ENCODE assay signal across 8 mouse cellular contexts in genomic region chrX:12132541-12133177, GRCm38 (mm10). TPM values are rescaled to one million over a fixed set of nuclear protein-coding genes. Genes with fewer than 3 reads are reported as not detected.
DNase-seq lines count a peak whose midpoint lies in the region; ATAC-seq and TF ChIP-seq lines count a peak whose summit lies in the region.

No protein-coding gene starts in this region.

- 20% methylated on average over 8 of the region's 8 CpGs for WGBS in kidney, embryonic 14.5 days
- 38% methylated on average over 8 of the region's 8 CpGs for WGBS in forebrain, embryonic 14.5 days

- H3K36me3 ChIP-seq in kidney, embryonic 14.5 days (ENCODE audit: control insufficient read depth, insufficient read depth, low read length) = no peaks in the 10 kb centered on the region
- H3K36me3 ChIP-seq in ES-E14 (ENCODE audit: control insufficient read depth, insufficient read depth, low read length, poor library complexity, severe bottlenecking) = no peaks in the 10 kb centered on the region
- H3K36me3 ChIP-seq in forebrain, embryonic 14.5 days (ENCODE audit: control insufficient read depth, insufficient read depth, low read length) = no peaks in the 10 kb centered on the region

- H3K9ac ChIP-seq in kidney, embryonic 14.5 days (ENCODE audit: low read depth, low read length) = no peak overlapping the region
- H3K9ac ChIP-seq in ES-E14 (ENCODE audit: insufficient read depth, low read depth, low read length, poor library complexity, severe bottlenecking) = peak overlapping the region; percentile 38; the same call in 1 of the 2 replicates
- H3K9ac ChIP-seq in forebrain, embryonic 14.5 days (ENCODE audit: low read length) = no peak overlapping the region

- H3K4me3 ChIP-seq in kidney, embryonic 14.5 days (ENCODE audit: low read length) = no peak overlapping the region
- peak overlapping the region in 1 of 2 experiments; percentile 24; a peak in 1 of 4 replicates for H3K4me3 ChIP-seq in ES-E14 (ENCODE audit: insufficient read depth in 1 of 2, low read depth in 1 of 2, low read length in 2 of 2, poor library complexity in 1 of 2, severe bottlenecking in 1 of 2)
- H3K4me3 ChIP-seq in forebrain, embryonic 14.5 days (ENCODE audit: low read depth, low read length) = no peak overlapping the region

- H3K4me1 ChIP-seq in kidney, embryonic 14.5 days (ENCODE audit: control insufficient read depth, insufficient read depth, low read length) = peaks cover 15% of the 10 kb centered on the region; the same call in 1 of the 2 replicates
- H3K4me1 ChIP-seq in ES-E14 (ENCODE audit: control insufficient read depth in 2 of 2, insufficient read depth in 2 of 2, low read length in 2 of 2, poor library complexity in 1 of 2) = peaks cover 0 to 9% of the 10 kb centered on the region in 2 experiments; a peak in 2 of 4 replicates
- H3K4me1 ChIP-seq in forebrain, embryonic 14.5 days (ENCODE audit: control insufficient read depth, insufficient read depth, low read length) = peaks cover 3% of the 10 kb centered on the region; the same call in 1 of the 2 replicates

- H3K4me2 ChIP-seq in kidney, embryonic 14.5 days (replicated peaks; ENCODE audit: low read depth, low read length) = no peak overlapping the region
- H3K4me2 ChIP-seq in forebrain, embryonic 14.5 days (ENCODE audit: low read length) = no peak overlapping the region; the same call in 1 of the 2 replicates

- in situ Hi-C loops in ES-E14 (cut with MboI; ENCODE audit: low sequenced_read_pairs in 2 of 2, unreplicated experiment in 2 of 2) = loop anchor here in 1 of 2 experiments (10.0 kb wide), 1 partner anchor 48 kb away; no protein-coding TSS in a partner anchor

- DNase-seq in kidney, postnatal 10 days = no peak
- DNase-seq in ES-E14 (ENCODE audit: low read depth, low spot score) = no peak
- no peak for DNase-seq in forebrain, embryonic 14.5 days (ENCODE audit: low spot score)
- peak; percentile 44 for DNase-seq in lung, postnatal 36 days
- no peak for DNase-seq in left cerebral cortex, adult 9 months (ENCODE audit: low spot score in 2 of 2)
- DNase-seq in left cerebral cortex, postnatal 36 days (ENCODE audit: low spot score in 2 of 2) = no peak
- no peak for DNase-seq in spleen, postnatal 10 days (ENCODE audit: low spot score in 2 of 2)

- H3K27me3 ChIP-seq in kidney, embryonic 14.5 days (ENCODE audit: control insufficient read depth, insufficient read depth, low read length) = peaks cover 53% of the 10 kb centered on the region
- peaks cover 18% of the 10 kb centered on the region for H3K27me3 ChIP-seq in forebrain, embryonic 14.5 days (replicated peaks; ENCODE audit: control insufficient read depth, insufficient read depth, low read length)

- H3K27ac ChIP-seq in kidney, embryonic 14.5 days (ENCODE audit: low read depth, low read length) = peak overlapping the region; percentile 71; the same call in 1 of the 2 replicates
- no peak overlapping the region for H3K27ac ChIP-seq in ES-E14 (ENCODE audit: insufficient read depth, low read depth, low read length, poor library complexity, severe bottlenecking)
- H3K27ac ChIP-seq in forebrain, embryonic 14.5 days (ENCODE audit: low read depth, low read length) = peak overlapping the region; percentile 21; the same call in 1 of the 2 replicates

- intact Hi-C loops in left cerebral cortex, postnatal 36 days (cut with DNase I) = no loop called here

- ATAC-seq in kidney, embryonic 14.5 days (ENCODE audit: low FRiP score, low TSS enrichment) = no peak
- ATAC-seq in forebrain, embryonic 14.5 days = no peak

- H3K9me3 ChIP-seq in kidney, embryonic 14.5 days (ENCODE audit: control insufficient read depth, low read length) = no peaks in the 10 kb centered on the region
- no peaks in the 10 kb centered on the region for H3K9me3 ChIP-seq in ES-E14 (ENCODE audit: control insufficient read depth, insufficient read depth, low read depth, low read length)
- no peaks in the 10 kb centered on the region for H3K9me3 ChIP-seq in forebrain, embryonic 14.5 days (replicated peaks; ENCODE audit: control insufficient read depth, low read length)

TF ChIP-seq in ES-E14, 5 proteins besides CTCF, POLR2A, EP300 and RAD21:
- TF ChIP-seq CHD2 (IDR thresholded peaks at IDR 0.05; ENCODE audit: low read depth, low read length) = no peak
- TF ChIP-seq ZNF384 (IDR thresholded peaks at IDR 0.05; ENCODE audit: low read depth, low read length) = no peak
- TF ChIP-seq ZC3H11A (IDR thresholded peaks at IDR 0.05; ENCODE audit: borderline replicate concordance, low read depth, low read length) = no peak
- TF ChIP-seq HCFC1 (IDR thresholded peaks at IDR 0.05; ENCODE audit: borderline replicate concordance, insufficient read depth, low read length) = no peak
- no peak for TF ChIP-seq MAFK (IDR thresholded peaks at IDR 0.05; ENCODE audit: insufficient read depth, low read depth, low read length)

RNA-seq across cellular contexts. Expression of gene Bcor, which starts 27.5 kb away (rescaled TPM):
- 16.3 and 24.1 TPM in 2 replicates for polyA plus RNA-seq in kidney, embryonic 14.5 days (2014; fragmentation: Nextera tagmentation; extraction: Ambion mirVana)
- total RNA-seq in ES-E14 (2012; rRNA removed) = 32.9 and 33.5 TPM in 2 replicates
- 17.5 and 18.8 TPM in 2 replicates for polyA plus RNA-seq in forebrain, embryonic 14.5 days (2014; fragmentation: Nextera tagmentation; extraction: Ambion mirVana)
- 10 to 100 TPM; 24.9 to 32.1 TPM for total RNA-seq in left cerebral cortex, postnatal 36 days (2021)
